Mouse (Mus musculus) heart, postnatal 0 days (tissue): ENCODE data around the gene Cradd.

Experiments
- CTCF ChIP-seq: IDR thresholded peaks from 2 replicates; pipeline ENCODE4 v1.5.1; 2016; ENCODE audit warnings: antibody characterized with exemption, control low read depth, low read depth
- EP300 ChIP-seq: IDR thresholded peaks from 2 replicates; pipeline ENCODE4 v1.6.1; 2016; ENCODE audit warnings: antibody characterized with exemption, low read depth

DNA sequence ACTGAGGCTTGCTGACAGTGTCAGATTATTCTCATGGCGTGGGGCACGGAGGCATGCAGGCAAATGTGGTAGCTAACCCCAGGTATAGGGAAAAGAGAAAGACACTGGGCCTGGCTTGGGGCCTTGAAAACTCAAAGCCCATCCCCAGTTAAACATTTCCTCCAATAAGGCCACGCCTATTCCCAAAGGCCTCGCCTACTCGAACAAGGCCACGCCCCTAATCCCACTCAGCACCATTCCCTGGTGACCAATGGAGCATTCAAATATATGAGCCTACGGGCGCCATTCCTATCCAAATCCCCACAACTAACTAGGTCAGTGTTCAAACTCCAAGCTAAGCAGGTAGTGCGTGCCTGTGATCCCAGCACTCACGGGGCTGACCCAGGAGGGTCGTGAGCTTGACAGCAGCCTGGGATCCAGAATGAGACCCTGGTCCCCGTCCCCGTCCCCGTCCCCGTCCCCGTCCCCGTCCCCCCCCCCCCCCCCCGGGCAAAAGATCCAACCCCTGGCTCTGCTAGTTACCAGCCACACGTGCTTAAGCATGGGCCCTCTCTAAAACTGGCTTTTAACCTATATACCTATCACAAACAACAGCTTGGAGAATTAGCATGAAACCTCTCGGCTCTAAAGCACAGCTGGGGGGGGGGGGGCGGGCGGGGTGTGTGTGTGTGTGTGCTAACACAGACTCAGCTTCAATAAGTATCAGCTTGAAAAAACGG is 78.8 kb downstream of the Cradd start:
- TF ChIP-seq CTCF (no peak), EP300 (no peak)
